Mouse (Mus musculus) heart, embryonic 11.5 days (tissue): Measurements from ENCODE around the gene En2. TPM values are rescaled to one million over a fixed set of nuclear protein-coding genes. Genes with fewer than 3 reads are reported as not detected.

Source experiments
- ATAC-seq: fragments of 200-750 bp; cut with Nextera tagmentation; replicated peaks from 2 replicates; pipeline ENCODE4 v1.8.0; 2017; ENCODE audit warnings: moderate library complexity; ENCODE audit not compliant: insufficient number of reproducible peaks, low FRiP score, low TSS enrichment
- H3K27ac ChIP-seq: fragments of 300-500 bp; sonication (generic); 2 replicates; pipeline ENCODE4 v1.5.1; 2014; ENCODE audit warnings: mild to moderate bottlenecking, low read depth, low read length
- H3K27me3 ChIP-seq: fragments of 300-500 bp; sonication (generic); 2 replicates; pipeline ENCODE4 v1.6.1; 2014; ENCODE audit warnings: mild to moderate bottlenecking, low read length, mixed read lengths; ENCODE audit not compliant: control insufficient read depth, insufficient read depth
- H3K36me3 ChIP-seq: fragments of 300-500 bp; sonication (generic); 2 replicates; pipeline ENCODE4 v1.6.1; 2014; ENCODE audit warnings: mild to moderate bottlenecking, low read length, moderate library complexity, mixed read lengths; ENCODE audit not compliant: control insufficient read depth, insufficient read depth
- H3K4me1 ChIP-seq: fragments of 300-500 bp; sonication (generic); 2 replicates; pipeline ENCODE4 v1.6.1; 2014; ENCODE audit warnings: low read length; ENCODE audit not compliant: control insufficient read depth, insufficient read depth
- H3K4me2 ChIP-seq: fragments of 300-500 bp; sonication (generic); 2 replicates; pipeline ENCODE4 v1.6.1; 2014; ENCODE audit warnings: mild to moderate bottlenecking, moderate library complexity
- H3K4me3 ChIP-seq: fragments of 300-500 bp; sonication (generic); 2 replicates; pipeline ENCODE4 v1.5.1; 2014; ENCODE audit warnings: low read depth, low read length
- H3K9ac ChIP-seq: fragments of 300-500 bp; sonication (generic); 2 replicates; pipeline ENCODE4 v1.6.1; 2014; ENCODE audit warnings: mild to moderate bottlenecking, low read depth, low read length, moderate library complexity
- H3K9me3 ChIP-seq: fragments of 300-500 bp; sonication (generic); replicated peaks from 2 replicates; pipeline ENCODE4 v1.6.1; 2016; ENCODE audit warnings: low read length; ENCODE audit not compliant: control insufficient read depth
- WGBS: fragments of 180-500 bp; shearing (Covaris S2); extraction: QIAGEN DNeasy Blood & Tissue Kit; methylation state at CpG from one replicate; pipeline ENCODE4 v1.1.7; 2014; ENCODE audit not compliant: insufficient replicate concordance; 5-methylcytosine and 5-hydroxymethylcytosine counted together
- polyA plus RNA-seq: library from polyadenylated mRNA; unstranded; fragments of >200 nt; fragmentation: Nextera tagmentation; extraction: Ambion mirVana; gene quantifications from 2 replicates; pipeline ENCODE4 v1.2.1, GENCODE M21; 2014

The En2 gene
- polyA plus RNA-seq, 1 experiment from 2014 or later = not detected

DNA sequence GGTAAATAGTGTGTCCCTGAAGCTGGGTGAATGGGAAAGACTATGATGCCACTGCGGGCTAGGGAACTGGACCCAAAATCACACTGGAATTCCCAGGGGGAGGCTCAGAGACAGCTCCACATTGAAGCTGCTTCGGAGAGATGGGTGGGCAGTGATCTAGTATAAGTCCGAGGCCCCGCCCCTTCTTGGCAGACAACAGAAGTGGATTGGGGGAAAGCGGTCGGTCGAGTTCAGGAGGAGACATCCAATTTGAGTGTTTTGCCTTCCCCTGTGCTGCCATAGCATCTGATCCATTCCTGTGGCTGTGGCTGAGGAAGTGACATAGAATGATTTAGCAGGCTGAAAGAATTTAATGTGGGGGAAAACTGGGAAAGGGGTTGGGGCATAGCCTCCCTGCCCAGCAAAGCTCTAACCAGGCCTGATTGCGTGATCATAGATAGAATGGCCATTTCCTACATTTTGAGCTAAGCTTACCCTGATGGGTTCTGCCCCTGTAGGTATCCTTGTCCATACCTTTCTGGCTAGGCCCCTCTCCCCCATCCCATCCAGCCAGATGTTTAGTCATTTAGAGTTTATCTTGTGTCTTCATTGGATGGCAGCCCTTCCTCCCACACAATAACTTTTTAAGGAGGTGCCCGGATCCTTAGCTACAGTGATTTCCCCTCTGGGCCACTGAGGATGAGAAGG lies 8.3 kb upstream of the En2 start:
- no peak overlapping the region for H3K27ac ChIP-seq
- H3K27me3 ChIP-seq = peaks cover 89% of the 10 kb centered on the region
- ATAC-seq = no peak
- no peak overlapping the region for H3K9ac ChIP-seq
- H3K9me3 ChIP-seq = no peaks in the 10 kb centered on the region
- H3K4me2 ChIP-seq = no peak overlapping the region
- 5% methylated on average over 9 of the region's 9 CpGs for WGBS
- no peaks in the 10 kb centered on the region for H3K4me1 ChIP-seq
- H3K36me3 ChIP-seq = no peaks in the 10 kb centered on the region
- no peak overlapping the region for H3K4me3 ChIP-seq

DNA sequence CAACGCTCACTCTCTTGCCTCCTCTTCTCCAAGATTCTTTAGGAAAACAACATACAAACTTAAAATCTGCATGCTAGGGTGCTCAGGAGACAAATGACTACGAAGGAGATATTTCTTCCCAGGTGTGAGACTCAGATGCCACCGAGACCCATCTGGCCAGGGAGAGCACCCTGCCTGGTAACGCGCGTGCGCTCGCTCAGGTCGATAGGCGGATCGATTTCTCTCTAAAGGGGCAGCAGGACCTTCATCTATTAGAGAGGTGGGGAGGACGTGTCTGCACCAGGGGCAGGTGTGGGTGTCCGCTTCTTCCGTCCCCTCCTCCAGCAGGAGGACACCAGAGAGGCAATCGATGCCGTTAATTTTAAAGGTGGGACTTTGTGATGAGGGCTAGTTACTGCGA lies 7.7 kb upstream of the En2 start:
- H3K9me3 ChIP-seq = no peaks in the 10 kb centered on the region
- no peak overlapping the region for H3K27ac ChIP-seq
- no peaks in the 10 kb centered on the region for H3K4me1 ChIP-seq
- no peaks in the 10 kb centered on the region for H3K36me3 ChIP-seq
- H3K9ac ChIP-seq = no peak overlapping the region
- peak overlapping the region; percentile 40; the same call in 1 of the 2 replicates for H3K4me2 ChIP-seq
- no peak for ATAC-seq
- H3K4me3 ChIP-seq = 0 out of 2 replicates have a peak overlapping the region, but pooled peaks have one; percentile 1
- WGBS = 1% methylated on average over 17 of the region's 17 CpGs
- H3K27me3 ChIP-seq = peaks cover 87% of the 10 kb centered on the region

DNA sequence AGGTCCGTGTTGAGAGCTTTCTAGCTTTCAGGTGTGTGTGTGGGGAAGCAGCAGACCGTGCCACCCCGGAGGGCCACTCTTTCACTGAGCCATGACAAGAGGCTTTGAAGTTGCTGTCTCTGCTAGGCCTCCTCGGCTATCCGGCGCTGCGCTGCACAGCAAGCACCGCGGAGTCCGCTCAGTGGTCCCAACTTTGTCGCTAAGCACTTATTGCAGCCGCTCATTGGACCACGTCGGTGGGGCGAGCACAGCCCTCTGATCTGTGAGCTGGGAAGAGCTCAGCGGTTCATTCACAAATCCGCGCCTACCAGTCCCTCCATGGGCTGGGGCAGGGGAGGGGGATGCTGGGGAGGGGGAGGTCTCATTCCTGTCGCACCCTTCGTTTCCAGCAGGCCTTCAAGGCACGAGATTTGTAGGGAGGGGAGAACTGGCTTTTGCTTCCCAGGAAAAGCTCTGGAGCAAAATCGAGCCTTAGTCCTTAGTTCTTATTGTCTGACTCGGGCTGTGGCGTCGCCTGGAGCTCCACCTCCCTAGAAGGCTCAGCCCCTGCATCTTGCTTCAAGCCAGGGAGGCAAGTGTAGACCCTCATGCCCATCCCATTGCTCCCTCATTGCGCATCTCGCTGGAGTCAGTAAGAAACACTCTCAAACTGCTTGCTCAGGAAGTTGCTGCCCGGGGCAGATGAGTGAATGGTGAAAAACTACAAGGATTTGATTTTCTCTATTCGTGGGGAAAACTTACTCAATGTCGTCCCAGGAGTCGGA lies 7.0 kb upstream of the En2 start:
- H3K9me3 ChIP-seq = no peaks in the 10 kb centered on the region
- no peaks in the 10 kb centered on the region for H3K36me3 ChIP-seq
- H3K4me3 ChIP-seq = 0 out of 2 replicates have a peak overlapping the region, but pooled peaks have one; percentile 1
- peak overlapping the region; percentile 40 for H3K4me2 ChIP-seq
- H3K9ac ChIP-seq = no peak overlapping the region
- H3K4me1 ChIP-seq = no peaks in the 10 kb centered on the region
- H3K27ac ChIP-seq = no peak overlapping the region
- peaks cover 87% of the 10 kb centered on the region for H3K27me3 ChIP-seq
- ATAC-seq = no peak
- WGBS = 1% methylated on average over 31 of the region's 31 CpGs

DNA sequence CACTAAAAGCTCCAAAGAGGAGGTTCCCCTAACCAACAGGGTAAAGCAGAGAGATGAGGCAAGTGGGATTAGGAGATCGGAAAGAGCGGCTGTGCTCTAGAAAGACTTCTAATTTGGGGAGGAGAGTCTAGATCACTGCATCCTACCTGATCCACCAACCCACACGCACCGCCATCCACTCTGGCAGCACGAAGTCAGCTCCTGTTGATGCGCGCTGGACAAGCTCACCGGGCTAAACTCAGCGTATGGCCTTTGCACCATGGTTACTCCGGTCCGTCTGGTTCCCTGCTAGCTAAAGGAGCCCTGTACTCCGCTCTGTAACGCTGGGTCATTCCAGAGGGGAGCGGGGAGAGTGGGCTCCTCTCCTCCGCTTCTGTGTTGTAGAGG lies 6.4 kb upstream of the En2 start:
- no peaks in the 10 kb centered on the region for H3K4me1 ChIP-seq
- no peak overlapping the region for H3K4me3 ChIP-seq
- H3K36me3 ChIP-seq = no peaks in the 10 kb centered on the region
- H3K4me2 ChIP-seq = no peak overlapping the region
- H3K27ac ChIP-seq = no peak overlapping the region
- WGBS = 1% methylated on average over 15 of the region's 15 CpGs
- ATAC-seq = no peak
- peaks cover 87% of the 10 kb centered on the region for H3K27me3 ChIP-seq
- H3K9me3 ChIP-seq = no peaks in the 10 kb centered on the region
- no peak overlapping the region for H3K9ac ChIP-seq

DNA sequence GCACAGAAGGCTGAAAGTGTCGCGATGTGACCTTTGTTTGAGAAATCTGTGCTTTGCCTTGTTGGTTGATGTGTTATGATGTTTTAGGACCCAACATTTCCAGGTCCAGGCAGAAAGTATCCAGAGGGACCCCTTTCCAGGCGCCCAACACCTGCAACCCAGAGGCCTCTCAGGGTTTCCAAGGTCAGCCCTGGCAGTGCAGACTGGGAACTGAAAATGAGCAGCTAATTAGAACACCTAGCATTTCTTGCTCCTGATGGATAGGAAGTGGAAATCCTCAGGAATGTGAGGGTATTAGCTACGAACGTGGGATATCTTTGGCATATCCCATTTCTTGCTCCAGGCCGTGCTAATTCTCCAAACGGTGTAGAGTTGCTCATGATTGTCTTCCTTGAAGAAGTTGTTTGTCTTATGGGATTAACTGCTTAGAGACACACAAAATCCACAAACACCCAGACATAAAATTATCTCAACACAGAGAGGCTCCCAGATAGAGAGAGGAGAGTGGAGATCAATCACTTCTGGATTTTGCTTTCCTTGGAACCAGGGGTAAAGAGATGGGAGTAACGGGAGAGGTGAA lies 5.5 kb upstream of the En2 start:
- H3K9ac ChIP-seq = no peak overlapping the region

DNA sequence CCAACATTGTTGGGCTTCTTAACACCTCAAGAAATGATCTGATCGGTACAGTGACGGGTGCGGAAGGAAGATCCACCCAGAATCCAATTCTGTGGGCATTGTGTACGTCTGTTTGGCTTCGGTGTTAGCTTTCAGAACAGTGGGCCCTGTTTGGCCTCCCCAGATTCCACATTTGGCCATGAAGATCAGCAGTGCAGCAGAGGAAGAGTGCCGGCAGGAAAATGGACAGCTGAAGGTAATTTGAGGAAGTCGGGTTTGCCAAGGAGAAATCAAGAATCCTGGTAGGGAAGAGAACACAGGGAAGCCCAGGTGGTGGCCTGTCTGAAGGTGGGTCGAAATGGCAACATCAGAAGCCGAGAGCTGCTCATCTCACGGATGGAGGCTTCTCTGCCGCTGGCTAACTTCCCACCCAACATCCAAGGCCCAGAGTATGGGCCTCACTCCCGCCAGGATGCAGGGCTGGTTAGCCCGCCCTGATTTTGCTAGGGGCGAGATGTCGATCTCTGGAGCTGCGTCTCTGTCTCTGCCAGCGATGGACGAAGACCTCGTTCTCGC lies 4.0 kb upstream of the En2 start:
- H3K4me3 ChIP-seq = no peak overlapping the region
- WGBS = 3% methylated on average over 20 of the region's 20 CpGs
- peak overlapping the region; percentile 5 for H3K4me2 ChIP-seq

More for the DNA sequence above, 5.5 kb upstream of the En2 start:
- Histone ChIP-seq H3K27ac (no peak overlapping the region), H3K4me3 (no peak overlapping the region), H3K36me3 (no peaks in the 10 kb centered on the region), H3K9me3 (no peaks in the 10 kb centered on the region), H3K4me2 (no peak overlapping the region), H3K27me3 (peaks cover 92% of the 10 kb centered on the region), H3K4me1 (no peaks in the 10 kb centered on the region)
- ATAC-seq = no peak
- 4% methylated on average over 8 of the region's 8 CpGs for WGBS

DNA sequence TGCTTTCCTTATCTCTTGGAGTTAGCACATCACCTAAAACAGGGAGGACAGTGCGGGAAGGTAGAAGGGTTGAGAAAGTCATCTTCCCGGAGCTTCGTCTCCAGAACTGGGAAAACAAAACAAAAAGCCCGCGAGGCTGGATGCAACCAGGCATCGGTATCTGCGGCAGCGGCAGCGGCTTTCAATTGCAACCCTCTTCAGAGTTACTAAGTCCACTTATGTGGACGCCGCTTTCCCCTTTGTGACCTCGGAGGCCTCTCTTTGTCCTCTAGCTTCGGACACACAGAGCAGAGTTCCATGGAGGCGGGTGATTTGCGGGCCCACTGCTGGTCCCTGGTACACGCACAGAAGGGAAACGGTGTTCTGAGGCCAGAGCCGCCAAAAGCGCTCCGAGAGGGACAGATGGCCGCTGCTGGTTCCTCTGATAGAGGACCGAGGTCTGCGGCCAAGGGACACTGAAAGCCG lies 3.5 kb upstream of the En2 start:
- Histone ChIP-seq H3K27me3 (peaks cover 95% of the 10 kb centered on the region), H3K9ac (no peak overlapping the region), H3K4me2 (peak overlapping the region; percentile 5), H3K9me3 (no peaks in the 10 kb centered on the region), H3K4me1 (peaks cover 8% of the 10 kb centered on the region; the same call in 1 of the 2 replicates), H3K27ac (no peak overlapping the region), H3K36me3 (no peaks in the 10 kb centered on the region), H3K4me3 (peak overlapping the region; percentile 6)
- ATAC-seq = no peak
- WGBS = 0% methylated on average over 24 of the region's 24 CpGs

More for the DNA sequence above, 4.0 kb upstream of the En2 start:
- ATAC-seq = no peak
- no peaks in the 10 kb centered on the region for H3K36me3 ChIP-seq
- H3K9ac ChIP-seq = no peak overlapping the region
- H3K4me1 ChIP-seq = peaks cover 5% of the 10 kb centered on the region; the same call in 1 of the 2 replicates
- no peaks in the 10 kb centered on the region for H3K9me3 ChIP-seq
- peaks cover 95% of the 10 kb centered on the region for H3K27me3 ChIP-seq
- H3K27ac ChIP-seq = no peak overlapping the region

DNA sequence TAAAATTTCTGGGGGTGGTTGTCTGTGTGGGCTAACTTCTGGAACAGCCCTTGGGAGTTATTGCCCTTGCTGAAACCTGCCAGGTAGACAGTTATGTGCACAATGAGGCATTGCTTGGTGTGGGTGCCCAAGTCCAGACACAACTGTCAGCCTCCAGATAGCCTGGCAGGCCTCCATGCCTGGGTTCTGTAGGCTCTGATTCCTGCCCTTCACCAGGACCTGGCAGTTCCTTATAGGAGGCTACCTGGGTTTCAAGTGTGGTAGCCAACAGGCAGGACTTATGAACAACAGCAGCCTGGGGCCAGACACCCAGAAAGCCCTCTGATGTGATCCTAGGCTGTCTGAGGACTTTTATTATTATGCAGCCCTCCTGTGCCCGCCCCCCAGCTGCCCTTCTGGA lies 1.6 kb upstream of the En2 start:
- Histone ChIP-seq H3K9me3 (no peaks in the 10 kb centered on the region), H3K27me3 (peaks cover 93% of the 10 kb centered on the region), H3K4me1 (peaks cover 8% of the 10 kb centered on the region; the same call in 1 of the 2 replicates), H3K36me3 (no peaks in the 10 kb centered on the region), H3K9ac (no peak overlapping the region), H3K27ac (no peak overlapping the region), H3K4me2 (no peak overlapping the region), H3K4me3 (no peak overlapping the region)
- WGBS = 4% methylated on average over 1 of the region's 1 CpGs
- no peak for ATAC-seq
